Mouse (Mus musculus) c-Kit-positive CD71-positive TER-119-negative erythroid progenitor cells, embryonic 14.5 days (primary cell): Measurements from ENCODE around the gene Dap.

Experiments used
- DNase-seq: peaks from one replicate; pipeline ENCODE4 v3.0.0-alpha.2; 2013; ENCODE audit warnings: low read depth

Dap gene

DNA sequence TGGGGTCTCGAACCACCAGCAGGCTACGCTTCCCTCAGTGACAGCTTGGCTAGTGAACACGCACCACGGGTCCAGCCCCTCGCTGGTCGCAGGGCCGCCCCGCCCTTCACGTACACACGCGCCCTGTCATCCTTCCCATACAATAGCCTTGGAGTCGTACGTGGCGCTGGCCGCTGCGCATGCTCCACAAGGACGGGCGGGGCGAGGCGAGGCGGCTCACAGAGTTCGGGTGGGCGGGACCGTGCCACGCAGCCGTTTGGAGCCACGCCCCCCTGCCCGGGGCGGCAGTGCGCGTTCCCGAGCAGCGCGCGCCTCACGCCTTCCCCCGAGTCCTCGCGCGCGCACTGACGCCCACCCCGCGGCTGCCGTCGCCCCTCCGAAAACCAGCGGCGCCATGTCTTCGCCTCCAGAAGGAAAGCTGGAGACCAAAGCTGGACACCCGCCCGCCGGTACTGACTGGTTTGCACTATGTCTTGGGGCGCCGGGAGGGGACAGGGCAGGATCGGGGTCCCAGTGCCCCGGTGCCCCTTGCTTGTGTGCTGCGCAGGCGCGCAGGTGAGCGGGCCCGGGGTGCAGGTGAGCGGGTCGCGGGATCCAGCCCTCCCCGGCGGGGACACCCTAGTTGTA, at the start of gene Dap:
Gene Dap (plus strand): TSS at position 180 of the 627 bp plus-strand sequence.
- DNase-seq, result peak; percentile 91

GRCm38 (mm10) chr15:31176566-31176965, 47.5 kb upstream of the Dap start:
- no peak for DNase-seq

GRCm38 (mm10) chr15:31184651-31185443, 39.3 kb upstream of the Dap start:
- no peak for DNase-seq

DNA sequence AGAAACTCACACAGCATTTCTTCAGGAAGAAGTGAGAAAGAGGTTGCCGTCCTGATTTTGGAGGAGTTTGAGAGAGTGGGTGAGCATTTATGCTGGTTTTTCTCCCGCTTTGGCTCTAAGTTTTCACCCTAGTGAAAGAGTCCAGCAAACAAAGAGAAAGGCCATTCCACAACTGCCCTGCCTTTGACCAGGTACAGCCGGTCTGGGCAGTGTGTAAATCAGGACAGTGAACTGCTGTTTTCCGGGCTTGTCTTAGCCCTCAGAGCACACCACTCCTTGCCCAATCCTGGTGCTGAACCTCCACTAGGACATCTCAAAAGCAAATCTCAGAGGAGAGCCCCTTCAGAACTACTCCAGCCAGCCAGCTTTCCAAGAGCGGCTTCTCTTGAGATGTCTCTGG, 38.6 kb upstream of the Dap start:
- no peak for DNase-seq

- no peak for DNase-seq
These were observed 37.7 kb upstream of the Dap start for GRCm38 (mm10) chr15:31186371-31186901.

GRCm38 (mm10) chr15:31192563-31192962, 31.6 kb upstream of the Dap start:
- DNase-seq, result no peak

DNA sequence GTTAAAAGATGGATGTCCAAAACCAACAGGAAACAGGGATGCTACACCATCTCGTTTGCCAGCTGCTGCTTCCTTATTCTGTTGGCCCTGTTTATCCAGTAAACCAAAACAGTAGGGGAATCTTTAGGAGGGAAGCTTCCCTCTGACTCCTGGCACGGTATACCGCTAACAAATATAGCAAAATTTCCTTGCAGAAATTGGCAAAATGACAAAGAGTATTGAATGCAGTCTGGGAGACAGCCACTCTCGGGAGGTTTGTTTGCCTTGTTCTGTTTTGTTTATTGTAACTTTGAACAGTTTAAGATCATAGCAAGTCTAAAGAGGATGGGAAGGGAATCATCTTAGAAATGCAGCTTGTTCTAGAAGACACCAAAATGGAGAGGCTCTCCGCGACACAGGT, 28.3 kb upstream of the Dap start:
- DNase-seq, result no peak

- DNase-seq, result no peak
These were observed 16.6 kb upstream of the Dap start for GRCm38 (mm10) chr15:31207346-31208093.

DNA sequence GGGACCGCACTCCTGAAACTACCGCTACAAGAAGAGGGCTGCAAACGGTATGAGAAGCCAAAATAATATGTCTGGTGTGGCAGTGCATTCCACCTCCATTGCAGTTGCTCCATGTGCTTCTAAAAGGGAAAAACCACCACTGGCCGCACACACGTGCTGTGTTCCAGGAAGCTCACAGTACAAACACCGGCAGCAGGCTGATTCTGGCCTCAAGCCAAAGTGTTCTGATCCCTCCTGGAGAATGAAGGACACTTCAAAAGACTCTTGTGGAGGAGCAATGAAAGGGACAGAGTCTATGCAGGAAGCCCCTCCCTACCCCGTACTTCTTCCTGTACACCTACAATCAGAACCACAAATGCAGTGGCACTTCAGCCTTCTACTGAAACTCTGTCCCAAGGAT, 12.2 kb upstream of the Dap start:
- DNase-seq, result no peak

DNA sequence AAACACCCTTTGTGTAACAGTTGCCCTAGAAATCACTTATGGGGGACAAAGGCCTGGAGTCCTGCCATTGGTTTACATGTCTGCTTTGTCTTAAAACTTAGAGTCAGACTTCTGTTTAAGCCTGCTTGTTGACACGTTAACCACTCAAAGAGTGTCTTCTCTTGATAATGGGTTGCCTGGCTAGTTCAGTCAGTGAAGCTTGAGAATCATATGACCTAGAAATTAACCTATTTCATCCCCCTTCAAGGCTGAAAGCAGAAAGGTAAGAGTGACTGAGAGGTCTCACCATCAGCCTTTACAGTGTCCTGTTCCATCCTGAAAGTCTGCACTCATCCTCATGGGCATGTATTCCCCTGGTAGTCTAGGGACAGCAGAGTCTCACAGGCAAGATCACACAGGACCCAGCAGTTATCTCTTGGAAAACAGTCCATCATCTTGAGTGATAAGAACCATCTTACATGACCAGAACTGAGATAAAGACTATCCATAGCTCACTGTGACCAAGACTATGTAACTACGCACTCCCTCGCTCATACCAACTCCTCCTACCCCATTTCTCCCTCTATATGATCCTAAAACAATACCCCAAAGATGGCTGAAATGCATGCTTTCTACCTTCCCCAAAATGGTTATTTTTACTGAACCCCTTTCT, 10.4 kb upstream of the Dap start:
- no peak for DNase-seq

GRCm38 (mm10) chr15:31222216-31222615, 1.9 kb upstream of the Dap start:
- no peak for DNase-seq

DNA sequence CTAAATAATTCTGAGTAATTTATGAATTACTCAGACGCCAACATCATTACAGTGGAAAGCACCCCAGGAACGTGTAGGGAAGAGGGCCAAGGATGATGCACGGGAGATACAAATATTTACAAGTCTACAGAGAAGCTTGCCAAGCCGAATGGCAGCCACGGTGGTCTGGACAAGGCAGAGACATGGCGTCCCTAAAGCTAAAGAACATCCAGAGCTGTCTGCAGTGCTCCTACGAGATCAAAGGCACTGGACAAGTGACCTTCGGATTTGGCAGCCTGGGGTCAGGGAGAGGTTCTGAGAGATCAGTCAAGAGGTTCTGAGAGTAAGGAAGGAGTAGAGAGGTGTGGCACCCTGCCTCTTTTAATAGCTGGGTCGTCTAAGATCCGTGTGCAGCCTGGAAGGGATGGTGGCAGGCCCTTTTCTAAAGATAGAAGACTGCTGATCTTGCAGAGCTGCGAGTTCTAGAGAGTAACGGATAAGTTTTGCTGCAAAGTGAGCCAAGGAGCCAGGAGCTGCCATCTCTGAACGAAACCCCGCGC, 449 bp upstream of the Dap start:
- no peak for DNase-seq

- no peak for DNase-seq
These were observed 910 bp downstream of the Dap start for GRCm38 (mm10) chr15:31224806-31225642.

DNA sequence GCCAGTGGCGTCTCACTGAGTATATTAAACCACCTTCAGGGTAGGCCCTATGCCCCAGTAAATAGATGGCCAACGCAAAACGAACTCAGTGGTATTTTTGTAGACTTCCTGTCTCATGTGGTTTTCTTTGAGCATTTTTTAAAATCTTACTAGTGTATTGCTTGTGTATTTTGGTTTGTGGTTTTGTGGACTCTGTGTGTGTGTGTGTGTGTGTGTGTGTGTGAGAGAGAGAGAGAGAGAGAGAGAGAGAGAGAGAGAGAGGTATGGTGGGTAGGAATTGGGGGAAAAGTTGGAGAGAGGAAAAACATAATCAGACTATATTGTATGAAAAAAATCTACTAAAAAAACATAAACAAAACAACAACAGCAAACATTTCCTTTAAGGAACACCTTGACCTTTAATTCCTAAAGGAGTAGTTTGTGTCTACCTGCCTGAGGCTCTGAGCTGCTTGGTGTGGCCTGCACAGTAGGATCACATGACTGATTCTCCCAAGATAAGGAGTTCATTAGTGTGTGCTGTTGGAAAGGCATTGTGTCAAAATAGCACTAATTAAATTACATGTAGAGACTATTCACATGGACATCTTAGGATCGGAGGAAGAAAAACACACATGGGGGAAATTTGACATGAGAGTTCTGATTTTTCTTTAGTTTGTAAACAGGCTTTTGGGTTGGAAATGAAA, 1.7 kb downstream of the Dap start:
- no peak for DNase-seq

GRCm38 (mm10) chr15:31226464-31226863, 2.4 kb downstream of the Dap start:
- DNase-seq, result no peak

- DNase-seq, result no peak
These were observed 3.7 kb downstream of the Dap start for GRCm38 (mm10) chr15:31227793-31228192.

GRCm38 (mm10) chr15:31233006-31233405, 8.9 kb downstream of the Dap start:
- no peak for DNase-seq

DNA sequence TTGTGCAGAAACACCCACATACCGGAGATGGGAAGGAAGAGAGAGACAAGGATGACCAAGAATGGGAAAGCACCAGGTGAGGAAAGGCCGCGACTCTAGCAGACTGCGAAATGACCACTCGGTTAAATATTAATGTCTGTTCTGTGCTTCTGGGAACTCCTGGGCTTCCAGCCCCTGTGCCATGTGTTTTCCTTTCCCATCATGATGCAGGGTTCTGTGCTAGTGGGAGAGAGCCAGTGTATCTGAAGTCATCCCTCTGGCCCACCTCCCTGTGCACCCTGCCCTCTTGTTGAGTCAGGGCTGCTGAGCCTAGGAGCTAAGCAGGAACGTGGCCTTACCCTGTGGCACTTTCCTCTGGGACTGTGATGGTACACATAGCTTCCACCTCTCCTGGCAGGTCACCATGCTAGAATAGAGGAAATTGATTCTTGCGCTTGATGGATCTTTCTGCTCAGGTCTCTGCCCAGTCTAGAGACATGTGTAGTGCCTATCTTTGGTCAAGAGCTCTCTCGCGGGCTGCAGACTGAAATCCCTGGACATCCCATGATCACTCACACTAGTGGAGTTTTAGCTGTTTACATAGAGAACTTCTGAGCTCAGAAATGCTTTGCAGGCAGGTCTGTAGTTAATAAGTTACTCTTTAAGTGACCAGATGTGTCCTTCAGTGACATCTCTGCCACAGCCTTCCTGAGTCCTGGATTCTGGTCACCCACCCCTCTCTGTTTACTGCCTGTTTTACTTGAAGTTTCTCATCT, 11.9 kb downstream of the Dap start:
- DNase-seq, result no peak

GRCm38 (mm10) chr15:31236549-31236907, 12.4 kb downstream of the Dap start:
- no peak for DNase-seq

DNA sequence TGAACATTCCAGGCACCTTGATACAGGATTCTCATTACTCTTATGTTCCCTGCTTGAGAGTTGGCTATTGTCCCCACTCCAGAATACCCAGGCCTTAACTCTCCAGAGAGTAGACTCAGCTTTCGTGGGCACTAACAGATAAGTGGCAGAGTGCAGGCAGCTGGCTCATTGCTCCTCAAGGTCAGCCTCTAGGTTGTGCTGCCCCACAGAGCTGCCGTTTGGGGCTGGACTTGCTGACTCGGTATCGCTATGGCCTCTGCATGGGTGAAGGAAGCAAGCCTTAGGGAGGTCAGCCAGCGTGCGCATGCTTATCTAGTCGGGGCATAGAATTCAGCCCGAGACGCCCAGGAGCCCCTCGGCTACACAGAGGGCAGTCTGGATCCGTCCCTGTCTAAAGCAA, 13.3 kb downstream of the Dap start:
- DNase-seq, result no peak
